Mouse (Mus musculus) cerebellum, adult 8-10 months (tissue): Measurements from ENCODE around the gene Fam199x.
A peak's percentile ranks its signal among the peaks of the same experiment; 100 is the strongest.

Experiments
- DNase-seq: peaks from one replicate; pipeline ENCODE4 v3.0.0; 2022

The Fam199x gene

GRCm38 (mm10) chrX:137049425-137050225 lies at the start of gene Fam199x:
Gene Fam199x (plus strand): TSS chrX:137049594.
- peak; percentile 74 for DNase-seq

DNA sequence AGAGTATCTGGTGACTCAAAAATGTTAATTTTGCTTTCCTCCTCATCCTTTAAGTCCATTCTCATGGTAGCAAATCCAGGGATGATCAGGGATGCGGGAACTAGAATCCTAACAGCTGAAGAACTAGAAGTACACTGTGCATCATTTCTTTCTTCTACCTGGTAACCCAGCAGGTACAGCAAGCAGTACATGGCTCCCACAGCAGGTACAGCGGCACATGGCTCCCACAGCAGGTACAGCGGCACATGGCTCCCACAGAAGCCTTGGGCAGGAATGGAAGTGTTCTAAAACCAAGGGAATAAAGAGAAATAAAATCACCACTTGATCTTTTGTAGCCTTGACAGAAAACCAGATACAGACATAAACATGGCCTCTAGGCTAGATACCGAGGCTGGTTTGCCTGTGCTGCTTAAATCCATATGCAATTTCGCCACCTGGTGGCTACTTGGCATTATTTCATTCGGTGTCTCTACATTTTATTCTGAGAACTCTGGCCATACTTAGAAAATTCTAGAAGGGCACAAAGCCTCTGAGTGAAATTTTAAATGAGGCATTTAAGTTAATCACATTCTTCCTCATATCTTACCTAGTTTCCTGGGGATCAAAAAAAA lies 34.2 kb upstream of the Fam199x start:
- peak; percentile 43 for DNase-seq

GRCm38 (mm10) chrX:137017668-137018067 lies 31.7 kb upstream of the Fam199x start:
- DNase-seq, result no peak

GRCm38 (mm10) chrX:137019310-137019709 lies 30.1 kb upstream of the Fam199x start:
- DNase-seq, result peak; percentile 52

DNA sequence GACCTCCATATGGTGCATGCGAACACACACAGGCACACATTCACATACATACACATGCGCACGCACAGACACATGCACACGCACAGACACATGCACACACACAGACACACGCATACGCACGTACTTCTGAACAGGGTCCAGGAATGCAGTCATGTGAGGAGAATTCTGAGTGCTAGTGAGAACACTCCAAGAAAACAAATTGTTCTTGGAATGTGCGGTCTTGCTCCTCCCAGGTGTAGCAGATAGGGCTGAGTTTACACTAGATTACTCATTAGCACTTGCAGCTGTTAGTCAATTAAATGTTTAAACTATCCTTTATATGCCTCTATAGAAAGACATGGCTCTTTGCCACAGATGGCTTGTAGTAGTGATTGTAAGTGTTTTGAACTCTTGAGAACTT lies 18.5 kb upstream of the Fam199x start:
- no peak for DNase-seq

DNA sequence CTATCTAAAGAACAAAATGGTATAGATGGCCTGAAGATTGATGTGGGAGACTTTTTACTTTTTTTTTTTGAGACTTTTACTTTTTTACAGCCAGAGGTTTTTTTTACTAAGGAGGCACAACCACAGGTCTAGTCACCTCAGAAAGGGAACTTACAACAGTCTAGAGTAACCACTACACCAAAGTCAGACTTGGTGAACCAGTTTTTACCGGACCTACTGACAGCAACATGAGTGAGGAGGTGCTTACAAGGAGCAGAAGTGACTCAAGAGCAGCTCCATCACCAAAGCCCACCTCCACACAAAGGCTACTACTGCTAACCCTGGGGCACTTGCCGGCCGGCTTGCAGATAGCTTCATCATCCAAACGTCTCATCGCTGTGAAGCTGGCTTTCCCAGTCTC lies 17.7 kb upstream of the Fam199x start:
- no peak for DNase-seq

DNA sequence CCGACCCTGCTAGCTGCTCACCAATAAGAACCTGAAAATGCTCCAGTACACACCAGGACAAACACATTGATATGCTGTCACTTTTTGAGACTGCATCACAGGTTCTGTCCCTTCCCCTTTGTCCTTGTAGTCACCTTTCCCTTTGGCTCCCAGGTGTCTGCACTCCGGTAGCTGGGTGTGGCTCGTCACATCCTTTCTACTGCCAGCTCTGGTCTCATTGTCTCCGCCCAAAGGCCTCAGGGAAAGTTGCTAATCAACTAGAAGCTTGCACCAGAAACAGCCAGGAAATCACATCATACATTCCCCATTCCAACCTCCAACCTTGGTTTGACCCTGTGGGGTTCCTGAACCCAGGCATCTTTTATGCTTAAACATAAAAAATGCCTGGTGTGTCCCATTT lies 15.1 kb upstream of the Fam199x start:
- no peak for DNase-seq

- no peak for DNase-seq
These were observed 11.9 kb upstream of the Fam199x start for GRCm38 (mm10) chrX:137037470-137037999.

GRCm38 (mm10) chrX:137038000-137038483 lies 11.4 kb upstream of the Fam199x start, which contains the start of gene Slc25a53:
Gene Slc25a53 (minus strand): TSS chrX:137038302.
- peak; percentile 76 for DNase-seq

- no peak for DNase-seq
These were observed 10.9 kb upstream of the Fam199x start for GRCm38 (mm10) chrX:137038502-137038901.

- DNase-seq, result no peak
These were observed 352 bp upstream of the Fam199x start for GRCm38 (mm10) chrX:137049060-137049424.

- DNase-seq, result no peak
These were observed 13.8 kb downstream of the Fam199x start for GRCm38 (mm10) chrX:137063202-137063601.

- no peak for DNase-seq
These were observed 55.1 kb downstream of the Fam199x start for GRCm38 (mm10) chrX:137104531-137104930.

DNA sequence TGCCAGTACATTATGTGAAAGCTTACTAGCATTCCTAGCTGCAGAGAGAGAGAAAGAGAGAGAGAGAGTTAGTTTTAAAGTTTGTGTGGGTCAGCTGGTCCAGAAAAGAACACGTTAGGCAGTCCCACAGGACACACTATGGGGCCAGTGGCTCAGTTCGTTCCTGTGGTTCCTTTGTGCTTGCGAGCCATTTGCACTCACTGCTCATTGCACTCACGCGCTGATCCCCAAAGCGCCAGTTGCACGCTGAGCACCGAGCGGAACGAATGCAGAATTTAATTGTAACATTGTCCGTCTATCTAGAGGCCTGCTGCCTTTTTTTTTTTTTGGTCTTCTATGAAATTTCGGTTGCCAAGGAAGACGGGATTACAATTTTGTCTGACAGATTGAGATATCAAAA lies 57.1 kb downstream of the Fam199x start:
- no peak for DNase-seq

DNA sequence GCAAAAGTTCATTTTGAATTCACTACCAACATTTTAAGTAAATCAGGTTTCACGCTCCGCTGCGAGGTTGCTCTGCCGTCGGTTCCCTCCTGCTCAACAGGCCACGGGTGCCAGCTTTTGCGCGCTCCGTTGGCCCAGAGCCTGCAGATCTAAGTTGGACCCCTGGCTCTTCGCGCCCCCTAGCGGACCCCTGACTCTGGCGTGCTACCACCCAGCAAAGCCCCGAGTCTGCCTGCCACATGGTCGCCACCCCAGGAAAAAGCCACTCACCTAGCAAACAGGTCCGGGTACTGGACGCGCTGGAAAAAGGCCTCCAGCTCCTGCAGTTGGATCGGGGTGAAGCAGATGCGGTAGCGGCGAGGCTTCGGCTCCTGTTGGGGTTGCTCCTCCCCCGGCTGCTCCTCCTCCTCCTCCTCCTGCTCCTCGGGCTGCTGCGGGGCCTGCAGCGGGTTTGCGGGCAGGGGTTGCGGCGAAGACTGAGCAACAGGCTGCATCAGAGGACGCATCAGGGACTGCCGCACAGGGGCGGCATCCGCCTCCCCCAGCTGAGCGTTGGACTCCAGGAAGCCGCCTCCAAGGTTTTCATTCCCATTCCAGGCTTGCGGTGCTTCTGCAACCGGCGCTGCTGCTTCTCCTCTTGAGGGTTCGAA lies 68.8 kb downstream of the Fam199x start:
- DNase-seq, result no peak

- DNase-seq, result no peak
These were observed 70.5 kb downstream of the Fam199x start for GRCm38 (mm10) chrX:137119675-137120423.

- no peak for DNase-seq
These were observed 72.3 kb downstream of the Fam199x start, which contains the start of gene Esx1 for GRCm38 (mm10) chrX:137121718-137122117. Gene Esx1 (minus strand): TSS chrX:137122083.

- no peak for DNase-seq
These were observed 78.1 kb downstream of the Fam199x start for GRCm38 (mm10) chrX:137127542-137127941.
